Comparison of ENCODE assay signal across 26 mouse cellular contexts in genomic region chr15:30278610-30279009, GRCm38 (mm10).
"Had no signal": no experiment of that assay in that cellular context is flagged by ENCODE, and none has a peak within 500 bp of the region (broad histone marks: within the 10 kb centered on the region; RNA-seq: fewer than 3 reads in every experiment).

No protein-coding gene starts in this region.

- H3K27me3 ChIP-seq: heart, embryonic 13.5 days; heart, embryonic 15.5 days; hindbrain, embryonic 13.5 days; hindbrain, embryonic 15.5 days; kidney, embryonic 15.5 days; limb, embryonic 13.5 days; limb, embryonic 15.5 days; liver, embryonic 12.5 days had no signal

- DNase-seq: gastrocnemius, postnatal 14 days; gastrocnemius, postnatal 36 days; heart, adult 11 months; heart, adult 2 months; heart, postnatal 14 days; heart, postnatal 36 days; kidney, adult 11 months; kidney, adult 2 months; kidney, adult 9 months; kidney, postnatal 14 days; kidney, postnatal 36 days; layer of hippocampus, adult 9-11 months; layer of hippocampus, postnatal 36 days; left cerebral cortex, postnatal 4 days had no signal

- H3K9ac ChIP-seq: heart, embryonic 13.5 days; heart, embryonic 15.5 days; hindbrain, embryonic 13.5 days; hindbrain, embryonic 15.5 days; kidney, embryonic 15.5 days; limb, embryonic 13.5 days; limb, embryonic 15.5 days; liver, embryonic 12.5 days had no signal

- H3K9me3 ChIP-seq: heart, embryonic 13.5 days; heart, embryonic 15.5 days; hindbrain, embryonic 13.5 days; hindbrain, embryonic 15.5 days; kidney, embryonic 15.5 days; limb, embryonic 13.5 days; limb, embryonic 15.5 days; liver, embryonic 12.5 days had no signal

- H3K4me1 ChIP-seq: heart, embryonic 13.5 days; heart, embryonic 15.5 days; hindbrain, embryonic 13.5 days; kidney, embryonic 15.5 days; limb, embryonic 13.5 days; limb, embryonic 15.5 days; liver, embryonic 12.5 days had no signal

- H3K27ac ChIP-seq: heart, adult 2 months; heart, embryonic 13.5 days; heart, embryonic 15.5 days; hindbrain, embryonic 13.5 days; hindbrain, embryonic 15.5 days; hindbrain, postnatal 0 days; kidney, embryonic 15.5 days; kidney, postnatal 0 days; limb, embryonic 13.5 days; limb, embryonic 15.5 days; liver, embryonic 12.5 days had no signal

- H3K36me3 ChIP-seq: heart, embryonic 13.5 days; heart, embryonic 15.5 days; hindbrain, embryonic 13.5 days; hindbrain, embryonic 15.5 days; kidney, embryonic 15.5 days; limb, embryonic 13.5 days; limb, embryonic 15.5 days; liver, embryonic 12.5 days had no signal

- H3K4me3 ChIP-seq: heart, adult 2 months; heart, embryonic 13.5 days; heart, embryonic 15.5 days; hindbrain, embryonic 13.5 days; hindbrain, embryonic 15.5 days; kidney, embryonic 15.5 days; limb, embryonic 13.5 days; limb, embryonic 15.5 days; liver, embryonic 12.5 days had no signal

- H3K4me2 ChIP-seq: heart, embryonic 11.5 days; heart, embryonic 13.5 days; heart, embryonic 15.5 days; hindbrain, embryonic 13.5 days; hindbrain, embryonic 15.5 days; kidney, embryonic 15.5 days; limb, embryonic 13.5 days; limb, embryonic 15.5 days; liver, embryonic 12.5 days had no signal

- ATAC-seq: hindbrain, postnatal 0 days; intestine, embryonic 16.5 days; liver, embryonic 12.5 days had no signal
